Mouse (Mus musculus) adrenal gland (tissue): Measurements from ENCODE around the gene Esp24.
"Not testable (repeated sequence)": the region's sequence is repeated elsewhere in the genome, so short reads cannot be mapped to it uniquely, and the experiment has no call there.

Experiments
- intact Hi-C: fragments of 180-260 bp; cut with DNase I; formaldehyde crosslinking; loops from one replicate; pipeline ENCODE4 v1.15.1; 2025
- long read RNA-seq, 2 experiments: library from polyadenylated mRNA; unstranded; transcript quantifications; one replicate each; pipeline ENCODE4 v2.0.0; 2020; ENCODE audit warnings: borderline replicate concordance in 1 of 2; ENCODE audit not compliant: insufficient replicate concordance in 1 of 2

Esp24 gene
- long read RNA-seq, experiment 1: 0 reads
- long read RNA-seq, experiment 2: 0 reads

GRCm38 (mm10) chr17:39036395-39036794 is at the start of gene Esp24:
Esp24 (plus strand) TSS chr17:39036695.
- intact Hi-C loops: not testable (repeated sequence)

GRCm38 (mm10) chr17:39009846-39010245 is 26.6 kb upstream of the Esp24 start:
- intact Hi-C loops: no loop called here

- intact Hi-C loops: no loop called here
These were observed 25.5 kb upstream of the Esp24 start for GRCm38 (mm10) chr17:39010675-39011638.

GRCm38 (mm10) chr17:39017184-39017583 is 19.3 kb upstream of the Esp24 start:
- intact Hi-C loops: no loop called here

- intact Hi-C loops: no loop called here
These were observed 6.7 kb downstream of the Esp24 start, which contains the start of gene Gm21903 for GRCm38 (mm10) chr17:39043241-39043640. Gm21903 (minus strand) TSS chr17:39043341.

- intact Hi-C loops: no loop called here
These were observed 27.1 kb downstream of the Esp24 start for GRCm38 (mm10) chr17:39063641-39064040.

- intact Hi-C loops: no loop called here
These were observed 40.4 kb downstream of the Esp24 start, which contains the start of gene Esp23 for GRCm38 (mm10) chr17:39076937-39077336. Esp23 (minus strand) TSS chr17:39077037.
